28 mouse cellular contexts compared by ENCODE assay signal in the genomic region with DNA sequence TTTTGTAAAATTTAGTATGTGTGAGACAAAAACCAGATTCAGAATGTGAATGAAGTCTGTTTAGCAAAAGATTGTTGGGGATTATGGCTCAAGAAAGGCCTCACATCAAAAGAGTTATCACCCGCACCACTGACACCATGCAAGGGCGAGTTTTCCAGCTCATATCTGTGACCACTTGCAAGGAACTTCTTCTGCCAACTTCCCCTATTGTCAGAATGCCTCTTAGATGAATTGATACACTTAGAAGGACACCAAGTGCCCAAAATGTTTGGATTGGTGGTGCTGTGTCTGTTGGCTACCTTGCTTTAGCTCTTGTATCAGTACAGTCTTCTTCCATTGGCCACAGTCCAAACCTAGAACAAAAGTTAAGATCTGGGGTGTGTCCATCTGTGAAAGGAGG.
"Had no signal": no experiment of that assay in that cellular context is flagged by ENCODE, and none has a peak within 500 bp of the region (broad histone marks: within the 10 kb centered on the region; RNA-seq: fewer than 3 reads in every experiment).

No protein-coding gene starts in this region.

- H3K4me2 ChIP-seq: heart, embryonic 12.5 days; hindbrain, embryonic 12.5 days; hindbrain, embryonic 14.5 days; intestine, embryonic 15.5 days; limb, embryonic 12.5 days; liver, embryonic 11.5 days; liver, embryonic 13.5 days; liver, embryonic 15.5 days had no signal

- H3K9ac ChIP-seq: heart, embryonic 12.5 days; hindbrain, embryonic 12.5 days; hindbrain, embryonic 14.5 days; intestine, embryonic 15.5 days; limb, embryonic 12.5 days; liver, embryonic 13.5 days; liver, embryonic 15.5 days had no signal

- H3K4me3 ChIP-seq: gastrocnemius, adult 2 months; heart, embryonic 10.5 days; heart, embryonic 12.5 days; hindbrain, embryonic 10.5 days; hindbrain, embryonic 12.5 days; intestine, embryonic 15.5 days; layer of hippocampus, adult 2 months; left cerebral cortex, adult 2 months; limb, embryonic 10.5 days; limb, embryonic 12.5 days; liver, embryonic 13.5 days; liver, embryonic 15.5 days had no signal

- H3K9me3 ChIP-seq: heart, embryonic 10.5 days; heart, embryonic 12.5 days; hindbrain, embryonic 10.5 days; hindbrain, embryonic 12.5 days; intestine, embryonic 15.5 days; limb, embryonic 10.5 days; limb, embryonic 12.5 days; liver, embryonic 13.5 days; liver, embryonic 15.5 days had no signal

- ATAC-seq: hindbrain, embryonic 16.5 days; inflammation-experienced regulatory T-cells, adult 6 months; intestine, embryonic 15.5 days; intestine, postnatal 0 days had no signal

- H3K27me3 ChIP-seq: heart, embryonic 12.5 days; hindbrain, embryonic 12.5 days had no signal

- H3K27ac ChIP-seq: gastrocnemius, adult 2 months; heart, embryonic 10.5 days; hindbrain, embryonic 10.5 days; hindbrain, embryonic 12.5 days; hindbrain, embryonic 14.5 days; intestine, embryonic 15.5 days; layer of hippocampus, adult 2 months; left cerebral cortex, adult 2 months; limb, embryonic 10.5 days; limb, embryonic 12.5 days; liver, embryonic 13.5 days; liver, embryonic 15.5 days had no signal

- H3K36me3 ChIP-seq: heart, embryonic 10.5 days; heart, embryonic 12.5 days; hindbrain, embryonic 10.5 days; hindbrain, embryonic 12.5 days; intestine, embryonic 15.5 days; limb, embryonic 10.5 days; limb, embryonic 12.5 days; liver, embryonic 13.5 days had no signal

- DNase-seq: gastrocnemius, adult 2 months; gastrocnemius, postnatal 10 days; gastrocnemius, postnatal 25 days; heart, adult 18-20 months; heart, postnatal 10 days; heart, postnatal 4 days; kidney, adult 18-20 months; kidney, adult 8-10 months; kidney, postnatal 10 days; kidney, postnatal 25 days; kidney, postnatal 4 days; liver; liver, embryonic 13.5 days had no signal
